Mouse (Mus musculus) hematopoietic multipotent progenitor cell, adult 10-12 weeks (in vitro differentiated cells): ENCODE measurements around the gene Rnf39. TPM values are rescaled to one million over a fixed set of nuclear protein-coding genes. Genes with fewer than 3 reads are reported as not detected.

Source experiments
- polyA plus RNA-seq: library from polyadenylated mRNA; stranded (reverse); fragments of >175 nt; gene quantifications from 2 replicates; pipeline ENCODE4 v1.2.3, GENCODE M21; 2012; ENCODE audit warnings: low replicate concordance

Rnf39 gene
- polyA plus RNA-seq: 0.12 and 0.76 TPM in 2 replicates

DNA sequence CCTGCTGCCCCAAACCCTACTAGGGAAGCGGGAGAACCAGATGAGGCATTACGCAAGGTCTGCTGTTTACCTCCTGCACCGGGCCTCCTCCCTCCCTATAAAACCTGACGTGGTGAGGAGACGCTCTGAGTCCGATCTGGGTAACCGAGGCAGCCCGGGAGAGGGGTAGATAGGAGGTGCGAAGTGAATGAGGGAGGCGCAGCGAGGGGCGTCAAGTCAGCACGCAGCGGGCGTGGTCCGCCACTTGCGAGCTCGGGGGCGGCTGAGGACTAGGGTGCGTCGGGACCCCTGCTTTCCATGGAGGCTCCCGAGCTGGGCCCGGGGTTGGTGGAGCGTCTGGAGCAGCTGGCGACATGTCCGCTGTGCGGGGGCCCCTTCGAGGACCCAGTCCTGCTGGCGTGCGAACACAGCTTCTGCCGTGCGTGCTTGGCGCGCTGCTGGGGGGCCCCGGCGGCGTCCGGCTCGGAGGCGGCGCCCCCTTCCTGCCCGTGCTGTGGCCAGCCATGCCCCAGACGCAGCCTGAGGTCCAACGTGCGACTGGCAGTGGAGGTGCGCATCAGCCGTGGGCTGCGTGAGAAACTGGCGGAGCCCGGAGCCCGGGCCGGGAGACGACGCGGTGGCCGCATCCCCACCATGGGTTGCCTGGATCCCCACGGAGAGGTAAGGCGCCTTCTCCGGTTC is at the start of gene Rnf39:
TSS of gene Rnf39 (plus strand) at position 128 of the 681 bp plus-strand sequence.

DNA sequence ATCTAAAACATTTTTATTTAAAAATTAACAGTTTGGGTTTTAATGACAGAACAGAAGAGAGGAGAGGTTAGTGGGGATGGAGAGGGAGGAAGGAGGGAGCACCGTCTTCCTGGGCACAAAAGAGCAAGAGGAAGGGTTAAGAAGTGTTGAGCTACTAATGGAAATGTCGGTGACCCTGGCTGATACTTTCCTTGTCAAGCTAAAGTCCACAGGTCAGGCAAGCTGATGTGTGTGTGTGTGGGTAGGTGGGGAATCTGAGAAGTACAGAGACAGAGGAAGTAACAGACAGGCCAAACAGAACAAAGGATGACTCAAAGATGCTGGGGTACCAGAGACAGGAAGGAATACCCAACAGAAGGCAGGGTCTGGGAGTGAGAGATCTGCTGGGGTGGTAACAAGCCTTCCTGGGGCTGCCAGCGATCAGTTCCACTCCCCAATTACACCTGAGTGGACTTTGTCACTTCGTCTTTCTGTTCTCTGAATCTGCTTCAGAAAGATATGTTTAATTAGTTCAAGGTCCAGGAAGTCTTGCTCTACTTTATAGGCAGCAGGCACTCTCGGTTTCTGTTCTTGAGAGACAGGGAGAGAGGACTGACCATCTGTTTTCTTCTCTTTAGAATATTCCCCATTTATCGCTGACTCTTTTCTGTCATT is 45.0 kb upstream of the Rnf39 start, which contains the start of gene Trim31:
TSS of gene Trim31 (plus strand) at position 567 of the 654 bp plus-strand sequence.

DNA sequence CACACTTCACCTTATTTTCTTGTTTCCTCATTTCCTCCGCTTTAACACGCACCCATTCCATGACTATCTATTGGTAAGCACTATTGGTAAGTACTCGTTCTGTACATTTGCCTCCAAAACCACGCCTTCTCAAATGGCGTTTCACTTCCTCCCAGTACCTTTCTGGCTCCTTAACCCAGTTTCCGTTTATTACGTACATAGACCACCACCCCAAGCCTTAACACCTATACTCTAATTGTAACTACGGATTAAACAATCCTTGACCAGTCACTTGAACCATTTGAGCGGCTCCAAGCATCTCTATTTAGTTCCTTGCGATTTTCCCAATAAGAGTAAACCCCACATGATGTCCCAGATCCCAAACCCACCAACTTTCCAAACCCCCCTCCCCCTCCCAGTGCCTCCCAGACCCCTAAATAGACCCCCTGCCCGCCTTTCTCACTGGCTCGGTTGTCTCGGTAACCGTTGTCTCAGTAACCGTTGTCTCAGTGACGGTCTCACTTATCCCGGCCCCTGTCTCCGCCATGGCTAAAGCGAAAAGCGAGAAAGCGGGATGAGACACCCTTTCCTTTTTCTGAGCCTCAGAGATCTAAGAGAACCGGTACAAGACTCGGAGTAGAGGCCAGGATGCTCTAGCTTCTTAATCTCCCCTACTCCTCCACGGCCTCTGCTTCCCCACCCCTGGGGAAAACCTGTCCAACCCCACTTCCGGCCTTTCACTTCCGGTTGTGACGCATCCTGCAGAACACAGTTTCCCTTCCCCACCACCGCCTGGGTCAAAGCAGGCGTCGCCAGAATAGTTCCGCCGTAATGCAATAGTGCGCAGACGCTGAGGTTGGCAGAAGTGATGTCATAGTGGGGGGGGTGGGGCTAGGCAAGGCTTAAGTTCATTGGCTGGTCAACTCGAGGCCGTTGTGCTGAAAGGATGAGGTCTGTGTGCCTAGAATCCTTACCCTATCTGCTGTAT is 8.5 kb downstream of the Rnf39 start, which contains the start of gene Ppp1r11:
TSS of gene Ppp1r11 (minus strand) at position 761 of the 967 bp plus-strand sequence.

GRCm38 (mm10) chr17:36957999-36958743 is 15.5 kb downstream of the Rnf39 start, which contains the start of the genes Znrd1 and Znrd1as:
Znrd1 (minus strand) TSS chr17:36958559.
Znrd1as (plus strand) TSS chr17:36958592.

GRCm38 (mm10) chr17:36981221-36981813 is 38.6 kb downstream of the Rnf39 start, which contains the start of gene 2410137M14Rik:
2410137M14Rik (minus strand) TSS chr17:36981237.

DNA sequence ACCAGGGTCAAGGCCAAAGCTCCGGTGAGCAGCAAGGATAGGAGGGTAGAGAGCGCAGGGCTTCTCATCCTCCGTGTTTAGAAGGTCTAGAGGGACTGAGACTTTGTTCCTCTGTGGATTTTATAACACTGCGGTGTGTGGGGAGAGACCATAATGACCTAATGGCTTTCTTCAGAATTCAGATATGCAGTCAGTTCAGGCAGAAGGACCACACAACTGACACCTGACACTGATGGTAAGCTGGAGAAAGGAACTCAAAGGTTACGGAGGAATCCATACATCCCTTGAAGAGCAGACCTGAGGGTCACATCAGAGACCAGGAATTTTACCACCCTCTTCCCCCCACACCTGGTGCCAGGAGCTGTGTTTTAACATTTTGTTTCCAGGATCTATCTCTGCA is 46.7 kb downstream of the Rnf39 start, which contains the start of gene H2-M5:
TSS of gene H2-M5 (minus strand) at position 101 of the 400 bp plus-strand sequence.

Other genes with a start within 250 kb of the Rnf39 start
- gene H2-M10.5, start 170.0 kb upstream of the Rnf39 start, polyA plus RNA-seq: not detected in 2 replicates
- not detected in 2 replicates for gene H2-M10.6, start 130.7 kb upstream of the Rnf39 start, polyA plus RNA-seq
- gene Trim26, start 105.8 kb upstream of the Rnf39 start, polyA plus RNA-seq: 92.3 and 95.8 TPM in 2 replicates
- 0.07 TPM in 1 of 2 replicates, not detected in the other for gene Trim15, start 75.7 kb upstream of the Rnf39 start, polyA plus RNA-seq
- 0.62 and 28.4 TPM in 2 replicates for gene Trim10, start 73.3 kb upstream of the Rnf39 start, polyA plus RNA-seq
- gene Trim40, start 52.8 kb upstream of the Rnf39 start, polyA plus RNA-seq: not detected in 2 replicates
- gene Trim31, start 44.8 kb upstream of the Rnf39 start, polyA plus RNA-seq: not detected in 2 replicates
- 69.5 and 387 TPM in 2 replicates for gene Ppp1r11, start 8.8 kb downstream of the Rnf39 start, polyA plus RNA-seq
- gene Znrd1, start 15.6 kb downstream of the Rnf39 start, polyA plus RNA-seq: 3.8 and 12.0 TPM in 2 replicates
- 0.94 TPM in 1 of 2 replicates, not detected in the other for gene Znrd1as, start 15.7 kb downstream of the Rnf39 start, polyA plus RNA-seq
- gene 2410137M14Rik, start 38.3 kb downstream of the Rnf39 start, polyA plus RNA-seq: not detected in 2 replicates
- gene H2-M5, start 46.6 kb downstream of the Rnf39 start, polyA plus RNA-seq: 0.10 and 0.42 TPM in 2 replicates
- 0.12 and 0.34 TPM in 2 replicates for gene Zfp57, start 58.2 kb downstream of the Rnf39 start, polyA plus RNA-seq
- 0.13 TPM in 1 of 2 replicates, not detected in the other for gene Mog, start 80.5 kb downstream of the Rnf39 start, polyA plus RNA-seq
- gene Gabbr1, start 103.0 kb downstream of the Rnf39 start, polyA plus RNA-seq: 52.6 and 251 TPM in 2 replicates
- gene Olfr90, start 145.6 kb downstream of the Rnf39 start, polyA plus RNA-seq: not detected in 2 replicates
- gene Olfr91, start 155.4 kb downstream of the Rnf39 start, polyA plus RNA-seq: not detected in 2 replicates
- gene Olfr92, start 177.2 kb downstream of the Rnf39 start, polyA plus RNA-seq: not detected in 2 replicates
- not detected in 2 replicates for gene Olfr93, start 218.6 kb downstream of the Rnf39 start, polyA plus RNA-seq